Mouse (Mus musculus): ENCODE results near the gene Vmn1r221.
"Not testable (repeated sequence)": the region's sequence is repeated elsewhere in the genome, so short reads cannot be mapped to it uniquely, and the experiment has no call there.

The Vmn1r221 gene

GRCm38 (mm10) chr13:23213827-23214226 is at the start of gene Vmn1r221:
TSS of gene Vmn1r221 (plus strand) at chr13:23214127.
- DNase-seq: not testable (repeated sequence)

DNA sequence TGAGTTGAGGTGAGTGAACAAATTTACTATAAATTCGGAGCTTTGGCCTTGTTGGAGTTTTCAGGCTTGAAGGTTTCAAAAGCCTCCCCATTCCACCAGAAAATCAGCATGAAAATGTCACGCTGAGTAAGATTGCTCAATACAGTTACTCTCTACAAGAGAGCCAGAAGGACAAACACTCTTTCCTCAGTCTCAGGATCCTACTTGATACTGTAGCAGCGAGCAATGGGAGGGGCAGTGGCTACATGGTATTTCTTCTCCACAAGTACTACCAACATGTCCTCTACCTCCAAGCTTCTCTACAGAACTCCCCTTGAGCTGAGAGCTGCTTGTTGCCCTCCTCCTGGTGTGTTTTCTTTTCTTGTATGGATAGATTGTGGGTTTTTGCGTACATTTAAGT is 47.5 kb upstream of the Vmn1r221 start:
- not testable (repeated sequence) for DNase-seq

DNA sequence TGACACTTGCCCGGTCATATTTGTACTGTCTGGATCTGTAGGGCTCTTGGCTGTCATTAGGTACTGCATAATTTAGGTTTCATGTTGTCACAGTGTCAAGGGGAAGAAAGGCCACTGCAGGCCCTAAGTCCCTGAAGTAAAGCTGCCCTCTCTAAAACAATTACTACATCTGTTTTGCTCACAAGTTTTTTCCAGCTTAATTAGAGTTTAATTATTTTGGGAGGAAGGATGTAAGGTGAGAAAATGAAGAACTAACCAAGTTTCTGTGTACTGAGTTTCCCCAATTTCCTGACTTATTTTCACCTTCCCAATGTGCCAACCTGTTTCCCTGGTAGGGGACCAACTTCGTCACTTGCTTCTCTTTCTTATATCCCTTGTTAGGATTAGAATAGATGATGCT is 26.1 kb upstream of the Vmn1r221 start, which contains the start of gene Vmn1r220:
Gene Vmn1r220 (minus strand): TSS at position 101 of the 400 bp plus-strand sequence.
- no peak for DNase-seq

DNA sequence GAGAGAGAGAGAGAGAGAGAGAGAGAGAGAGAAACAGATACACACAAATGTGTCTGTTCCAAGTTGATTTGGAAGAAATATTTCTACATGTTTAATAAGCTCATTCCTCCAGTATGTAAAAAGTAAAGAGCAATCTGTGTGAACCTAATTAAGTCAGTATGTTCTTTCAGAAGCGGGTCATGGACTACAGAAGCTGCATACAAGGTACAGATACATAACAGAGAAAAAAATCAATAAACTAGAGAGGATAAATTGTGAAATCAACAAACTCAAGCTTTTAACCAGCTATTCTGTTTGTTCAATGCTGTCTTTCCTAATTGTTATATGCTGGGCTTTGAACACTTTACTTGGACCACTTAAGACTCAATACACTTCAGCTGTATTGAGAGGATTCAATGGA is 10.0 kb upstream of the Vmn1r221 start:
- not testable (repeated sequence) for DNase-seq

GRCm38 (mm10) chr13:23235847-23236246 is 21.9 kb downstream of the Vmn1r221 start, which contains the start of gene Vmn1r222:
TSS of gene Vmn1r222 (minus strand) at chr13:23235947.
- not testable (repeated sequence) for DNase-seq

DNA sequence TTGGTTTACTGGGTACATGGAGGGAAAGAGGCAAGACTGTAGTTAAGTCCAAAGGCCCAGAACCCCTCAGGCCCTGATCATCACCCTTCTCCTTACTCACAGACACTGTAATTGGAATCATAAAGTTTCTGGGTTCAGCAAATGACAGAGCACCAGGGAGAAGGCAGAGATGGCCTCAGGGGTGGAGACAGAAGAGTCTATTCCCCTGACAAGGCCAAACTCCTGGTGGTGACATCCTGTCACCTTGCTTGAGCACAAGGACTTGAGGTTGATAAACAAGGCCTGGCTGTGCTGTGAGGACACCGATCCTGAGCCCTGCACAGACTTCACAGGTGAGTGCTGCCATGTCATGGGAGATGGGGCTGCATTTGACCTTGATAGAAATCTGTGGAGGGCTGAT is 32.9 kb downstream of the Vmn1r221 start, which contains the start of gene Vmn1r223:
Gene Vmn1r223 (plus strand): TSS at position 301 of the 400 bp plus-strand sequence.
- not testable (repeated sequence) for DNase-seq

GRCm38 (mm10) chr13:23258546-23259048 is 44.7 kb downstream of the Vmn1r221 start:
- no peak for DNase-seq

DNA sequence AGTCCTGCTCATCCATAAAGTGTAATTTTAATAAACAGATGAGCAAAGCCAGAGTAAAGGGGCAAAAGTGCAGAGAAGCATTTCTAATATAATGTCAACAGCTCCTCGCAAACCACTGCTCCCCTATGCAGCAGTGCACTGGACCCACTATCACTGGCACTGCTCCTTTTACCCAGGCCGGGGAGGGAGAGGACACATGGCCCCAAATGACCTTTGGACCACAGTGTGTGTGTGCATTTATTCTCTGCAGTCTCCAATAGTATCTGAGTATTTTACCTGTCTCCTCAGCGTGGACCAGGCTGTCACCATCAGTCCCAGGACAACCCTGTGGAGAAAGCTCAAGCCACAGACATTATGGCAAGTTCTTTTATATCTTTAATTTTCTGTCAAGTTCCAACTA is 54.7 kb downstream of the Vmn1r221 start:
- not testable (repeated sequence) for DNase-seq

DNA sequence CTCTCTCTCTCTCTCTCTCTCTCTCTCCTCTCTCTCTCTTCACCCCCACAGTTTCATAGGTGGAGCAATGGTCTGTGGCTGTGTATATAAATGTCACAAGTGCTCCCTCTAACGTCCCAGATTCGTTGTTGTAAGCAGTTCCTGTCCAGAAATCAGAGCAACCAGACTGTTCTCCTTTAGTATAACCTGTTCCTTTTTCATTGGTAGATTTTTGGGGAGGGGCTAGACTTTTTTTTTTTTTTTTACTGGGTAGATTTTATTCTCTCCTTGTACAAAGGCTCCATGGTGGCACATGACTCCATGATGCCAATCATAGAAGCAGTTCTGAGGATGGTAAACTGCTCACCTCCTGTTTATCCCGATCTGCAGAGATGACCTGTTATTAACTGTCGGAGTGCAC is 55.2 kb downstream of the Vmn1r221 start:
- not testable (repeated sequence) for DNase-seq

GRCm38 (mm10) chr13:23269681-23270080 is 55.8 kb downstream of the Vmn1r221 start:
- no peak for DNase-seq

DNA sequence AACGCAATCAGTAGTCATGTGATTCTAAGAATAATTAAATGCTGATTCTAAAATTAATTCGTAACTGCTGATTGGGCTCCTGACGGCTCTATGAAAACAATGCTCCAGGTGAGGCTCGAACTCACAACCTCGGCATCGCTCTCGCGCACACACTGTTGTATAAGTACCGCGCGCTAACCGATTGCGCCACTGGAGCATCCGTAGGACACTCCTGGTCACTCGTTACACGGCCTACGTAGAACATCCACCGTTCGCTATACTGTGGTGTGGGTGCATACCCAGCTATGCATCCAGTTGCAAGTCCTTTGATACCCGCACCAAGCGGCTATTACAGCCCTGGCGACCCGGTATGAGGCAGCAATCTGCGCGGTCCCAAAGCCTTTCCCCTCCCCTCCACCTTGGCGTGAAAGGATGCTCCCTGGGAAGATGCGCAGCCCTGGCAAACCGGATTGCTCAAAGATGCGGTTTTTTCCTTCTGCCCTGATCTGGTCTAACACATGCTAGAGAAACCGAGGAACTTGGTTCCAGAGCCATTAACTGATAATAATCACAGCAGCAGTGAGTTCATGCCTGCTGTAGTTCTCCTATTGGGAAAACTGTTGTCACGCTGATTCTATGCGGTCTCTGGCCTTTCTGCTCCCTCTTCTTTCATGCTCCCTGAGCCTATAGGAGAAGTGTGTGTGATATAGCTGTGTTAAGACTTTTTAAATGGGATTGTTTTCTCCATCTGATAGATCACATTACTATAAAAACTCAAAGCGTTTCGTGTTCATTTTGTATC is 56.6 kb downstream of the Vmn1r221 start:
- no peak for DNase-seq

Measured in kidney, adult 18-20 months (tissue).